Mouse (Mus musculus): ENCODE results near the gene Numa1. TPM values are rescaled to one million over a fixed set of nuclear protein-coding genes. Genes with fewer than 3 reads are reported as not detected.
"Not testable (repeated sequence)": the region's sequence is repeated elsewhere in the genome, so short reads cannot be mapped to it uniquely, and the experiment has no call there.

Gene Numa1
- polyA plus RNA-seq, 1 experiment, result 89.0 TPM

DNA sequence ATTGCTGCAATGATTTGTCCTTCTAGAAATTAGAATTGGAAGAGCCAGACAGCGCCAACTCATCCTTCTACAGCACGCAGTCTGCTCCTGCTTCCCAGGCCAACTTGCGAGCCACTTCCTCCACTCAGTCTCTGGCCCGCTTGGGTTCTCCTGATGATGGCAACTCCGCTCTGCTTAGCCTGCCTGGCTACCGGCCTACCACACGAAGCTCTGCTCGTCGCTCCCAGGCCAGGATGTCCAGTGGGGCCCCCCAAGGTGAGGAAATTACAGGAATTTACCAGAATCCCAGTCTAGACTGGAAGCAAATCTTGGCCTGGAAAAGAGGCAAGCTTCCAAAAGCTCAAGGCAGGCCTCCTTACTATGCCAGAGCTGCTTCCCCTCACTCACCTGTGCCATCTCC lies 77.9 kb downstream of the Numa1 start:
- Histone ChIP-seq H3K27ac (ENCODE audit: insufficient read depth, low read length) (0 out of 2 replicates have a peak overlapping the region, but pooled peaks have one; percentile 29), H3K27me3 (ENCODE audit: control insufficient read depth, insufficient read depth, low read length) (no peaks in the 10 kb centered on the region), H3K4me3 (replicated peaks; ENCODE audit: insufficient read depth, low read depth, low read length) (no peak overlapping the region), H3K4me1 (ENCODE audit: control insufficient read depth, insufficient read depth, low read length) (peaks cover 17% of the 10 kb centered on the region)
- peak; percentile 49 to 67 for DNase-seq
- TF ChIP-seq POLR2A (IDR thresholded peaks at IDR 0.05; ENCODE audit: borderline replicate concordance, insufficient read depth, low read length) (no peak), CTCF (IDR thresholded peaks at IDR 0.05; ENCODE audit: borderline replicate concordance, insufficient read depth, low read depth, low read length) (no peak)
- WGBS, result 9% methylated on average over 9 of the region's 9 CpGs

DNA sequence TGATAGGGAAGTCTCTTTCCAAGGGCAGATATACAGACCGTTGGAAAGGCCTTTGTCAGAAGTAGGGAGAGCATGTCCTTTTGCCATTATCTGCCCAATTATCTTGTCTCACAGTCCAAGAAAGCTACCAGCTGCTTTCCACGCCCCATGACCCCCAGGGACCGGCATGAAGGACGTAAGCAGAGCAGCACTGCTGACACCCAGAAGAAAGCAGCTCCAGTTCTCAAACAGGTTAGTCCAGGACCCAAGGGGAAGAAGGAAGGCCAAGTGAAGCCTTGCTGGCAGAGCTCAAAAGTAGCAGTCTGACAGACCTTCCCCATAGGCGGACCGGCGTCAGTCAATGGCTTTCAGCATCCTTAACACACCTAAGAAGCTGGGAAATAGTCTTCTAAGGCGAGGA lies 79.5 kb downstream of the Numa1 start:
- Histone ChIP-seq H3K27ac (ENCODE audit: insufficient read depth, low read length) (no peak overlapping the region), H3K27me3 (ENCODE audit: control insufficient read depth, insufficient read depth, low read length) (no peaks in the 10 kb centered on the region), H3K4me1 (ENCODE audit: control insufficient read depth, insufficient read depth, low read length) (peaks cover 21% of the 10 kb centered on the region), H3K4me3 (replicated peaks; ENCODE audit: insufficient read depth, low read depth, low read length) (no peak overlapping the region)
- 85% methylated on average over 8 of the region's 8 CpGs for WGBS
- no peak for DNase-seq
- TF ChIP-seq CTCF (IDR thresholded peaks at IDR 0.05; ENCODE audit: borderline replicate concordance, insufficient read depth, low read depth, low read length), result no peak
- no peak for TF ChIP-seq POLR2A (IDR thresholded peaks at IDR 0.05; ENCODE audit: borderline replicate concordance, insufficient read depth, low read length)

DNA sequence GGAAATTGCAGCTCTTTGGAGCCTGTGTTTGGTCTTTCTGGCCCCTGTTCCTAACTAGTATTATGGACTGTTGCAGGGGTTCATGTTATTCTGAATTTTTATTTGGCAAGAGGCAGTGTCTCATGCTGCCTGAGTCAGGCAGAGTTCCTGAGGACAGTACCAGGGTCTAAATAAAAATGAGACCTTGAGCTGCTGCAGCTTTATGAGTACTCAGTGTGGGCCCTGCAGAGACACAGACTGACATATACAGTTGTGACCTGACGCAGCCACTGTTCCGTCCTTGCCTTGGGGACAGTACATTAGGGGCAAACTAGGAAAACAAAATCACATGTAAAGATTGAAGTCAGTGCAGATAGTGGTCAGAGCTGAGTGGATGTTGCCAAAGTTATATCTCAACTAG lies 81.1 kb downstream of the Numa1 start:
- WGBS, result 85% methylated on average over 2 of the region's 2 CpGs
- Histone ChIP-seq H3K27me3 (ENCODE audit: control insufficient read depth, insufficient read depth, low read length) (no peaks in the 10 kb centered on the region), H3K27ac (ENCODE audit: insufficient read depth, low read length) (no peak overlapping the region), H3K4me3 (replicated peaks; ENCODE audit: insufficient read depth, low read depth, low read length) (no peak overlapping the region), H3K4me1 (ENCODE audit: control insufficient read depth, insufficient read depth, low read length) (peaks cover 25% of the 10 kb centered on the region)
- TF ChIP-seq CTCF (IDR thresholded peaks at IDR 0.05; ENCODE audit: borderline replicate concordance, insufficient read depth, low read depth, low read length) (no peak), POLR2A (IDR thresholded peaks at IDR 0.05; ENCODE audit: borderline replicate concordance, insufficient read depth, low read length) (no peak)
- no peak for DNase-seq

DNA sequence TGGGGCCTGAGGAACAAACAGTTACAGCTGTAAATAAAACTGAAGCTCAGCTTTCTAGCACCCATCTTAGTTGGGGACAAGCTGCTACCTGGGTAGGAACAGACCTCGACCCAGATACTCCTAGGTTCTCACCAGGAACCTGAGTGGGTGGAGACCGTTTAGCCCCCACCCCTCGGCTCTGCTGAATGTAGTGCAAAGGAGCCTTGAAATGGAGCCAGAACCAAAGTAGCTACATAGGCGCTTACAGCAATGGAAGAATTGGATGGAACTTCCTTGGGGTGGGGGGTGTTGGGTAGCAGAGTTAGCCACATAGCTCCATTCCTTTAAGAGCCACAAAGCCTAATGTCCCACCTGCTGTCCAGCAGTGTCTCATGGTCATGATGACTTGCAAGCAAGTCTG lies 83.0 kb downstream of the Numa1 start:
- H3K4me3 ChIP-seq (replicated peaks; ENCODE audit: insufficient read depth, low read depth, low read length), result no peak overlapping the region
- 52% methylated on average over 4 of the region's 4 CpGs for WGBS
- H3K4me1 ChIP-seq (ENCODE audit: control insufficient read depth, insufficient read depth, low read length), result peaks cover 18% of the 10 kb centered on the region
- H3K27me3 ChIP-seq (ENCODE audit: control insufficient read depth, insufficient read depth, low read length), result no peaks in the 10 kb centered on the region
- no peak overlapping the region for H3K27ac ChIP-seq (ENCODE audit: insufficient read depth, low read length)
- no peak for DNase-seq
- TF ChIP-seq POLR2A (IDR thresholded peaks at IDR 0.05; ENCODE audit: borderline replicate concordance, insufficient read depth, low read length) (no peak), CTCF (IDR thresholded peaks at IDR 0.05; ENCODE audit: borderline replicate concordance, insufficient read depth, low read depth, low read length) (no peak)

DNA sequence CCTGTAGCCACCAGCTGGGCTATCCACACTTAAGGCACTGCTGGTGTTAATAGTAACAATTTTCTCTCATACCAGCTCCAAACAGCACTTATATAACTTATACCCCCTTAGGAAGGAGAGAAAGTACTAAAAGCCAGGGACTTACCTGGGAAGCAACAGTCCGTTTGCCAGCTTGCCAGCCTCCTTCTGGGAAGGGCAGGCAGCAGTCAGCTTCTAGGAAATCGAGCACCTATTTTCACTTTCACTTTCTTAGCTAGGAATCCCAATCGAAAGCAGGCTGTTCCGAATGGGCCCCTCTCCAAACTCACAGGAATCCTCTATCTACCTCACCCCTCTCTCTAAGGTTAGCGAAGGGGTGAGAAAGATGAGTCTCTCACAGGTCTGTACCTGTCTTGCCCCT lies 83.5 kb downstream of the Numa1 start:
- no peak overlapping the region for H3K4me3 ChIP-seq (replicated peaks; ENCODE audit: insufficient read depth, low read depth, low read length)
- peak overlapping the region; percentile 28; the same call in 1 of the 2 replicates for H3K27ac ChIP-seq (ENCODE audit: insufficient read depth, low read length)
- no peak for DNase-seq
- H3K27me3 ChIP-seq (ENCODE audit: control insufficient read depth, insufficient read depth, low read length), result no peaks in the 10 kb centered on the region
- TF ChIP-seq CTCF (IDR thresholded peaks at IDR 0.05; ENCODE audit: borderline replicate concordance, insufficient read depth, low read depth, low read length) (no peak), POLR2A (IDR thresholded peaks at IDR 0.05; ENCODE audit: borderline replicate concordance, insufficient read depth, low read length) (no peak)
- WGBS, result 54% methylated on average over 5 of the region's 5 CpGs
- H3K4me1 ChIP-seq (ENCODE audit: control insufficient read depth, insufficient read depth, low read length), result peaks cover 16% of the 10 kb centered on the region

DNA sequence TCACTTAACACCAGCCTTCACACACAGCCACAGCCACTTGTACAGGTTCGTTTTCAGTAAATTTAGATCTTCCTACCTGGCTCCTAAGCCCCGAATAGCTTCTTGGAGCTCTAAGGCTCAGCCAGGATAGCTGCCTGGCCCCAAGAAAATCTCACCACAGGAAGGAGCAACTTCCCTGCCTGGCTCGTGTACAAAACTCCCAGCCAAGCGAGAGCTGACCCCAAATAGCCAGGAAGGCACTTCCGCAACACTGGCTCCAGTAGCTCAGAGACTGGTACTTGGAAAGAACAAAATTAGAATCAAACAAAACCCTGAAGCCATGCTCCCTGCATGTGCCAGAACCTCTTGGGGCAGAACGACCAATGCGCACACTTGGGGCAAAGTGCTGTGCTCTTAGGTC lies 84.1 kb downstream of the Numa1 start:
- TF ChIP-seq POLR2A (IDR thresholded peaks at IDR 0.05; ENCODE audit: borderline replicate concordance, insufficient read depth, low read length) (no peak), CTCF (IDR thresholded peaks at IDR 0.05; ENCODE audit: borderline replicate concordance, insufficient read depth, low read depth, low read length) (no peak)
- H3K27me3 ChIP-seq (ENCODE audit: control insufficient read depth, insufficient read depth, low read length), result no peaks in the 10 kb centered on the region
- H3K4me1 ChIP-seq (ENCODE audit: control insufficient read depth, insufficient read depth, low read length), result peaks cover 16% of the 10 kb centered on the region
- WGBS, result 6% methylated on average over 7 of the region's 7 CpGs
- peak overlapping the region; percentile 66 for H3K27ac ChIP-seq (ENCODE audit: insufficient read depth, low read length)
- no peak overlapping the region for H3K4me3 ChIP-seq (replicated peaks; ENCODE audit: insufficient read depth, low read depth, low read length)
- DNase-seq, result peak in 1 of 2 experiments; percentile 53

DNA sequence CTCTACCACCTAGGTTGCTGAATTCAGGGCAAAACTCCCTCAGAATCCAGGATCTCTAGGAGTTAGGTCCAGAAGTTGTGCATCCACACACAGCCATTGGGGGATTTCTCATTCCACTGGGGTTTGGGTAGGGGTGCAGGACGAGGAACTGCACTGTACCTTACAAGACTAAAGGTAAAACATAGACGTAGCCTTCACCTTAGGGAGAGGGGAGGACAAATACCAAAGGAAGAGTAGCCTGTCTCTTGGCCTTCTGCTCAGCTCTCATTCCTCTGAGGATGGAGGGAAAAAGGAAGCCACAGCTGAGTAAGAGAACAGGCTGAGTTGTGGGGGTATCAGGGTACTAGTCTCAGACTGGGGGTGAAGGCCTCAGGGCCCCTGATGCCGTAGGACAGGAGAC lies 84.7 kb downstream of the Numa1 start, which contains the start of gene Il18bp:
Gene Il18bp (minus strand): TSS at position 101 of the 400 bp plus-strand sequence.
- no peak for DNase-seq
- H3K4me1 ChIP-seq (ENCODE audit: control insufficient read depth, insufficient read depth, low read length), result peaks cover 16% of the 10 kb centered on the region
- no peak within 1 kb of the TSS for H3K4me3 ChIP-seq (replicated peaks; ENCODE audit: insufficient read depth, low read depth, low read length)
- peak within 1 kb of the TSS; percentile 66 for H3K27ac ChIP-seq (ENCODE audit: insufficient read depth, low read length)
- WGBS, result 68% methylated on average over 3 of the region's 3 CpGs
- no peaks in the 10 kb centered on the region for H3K27me3 ChIP-seq (ENCODE audit: control insufficient read depth, insufficient read depth, low read length)
- no peak for TF ChIP-seq CTCF (IDR thresholded peaks at IDR 0.05; ENCODE audit: borderline replicate concordance, insufficient read depth, low read depth, low read length)
- no peak for TF ChIP-seq POLR2A (IDR thresholded peaks at IDR 0.05; ENCODE audit: borderline replicate concordance, insufficient read depth, low read length)

DNA sequence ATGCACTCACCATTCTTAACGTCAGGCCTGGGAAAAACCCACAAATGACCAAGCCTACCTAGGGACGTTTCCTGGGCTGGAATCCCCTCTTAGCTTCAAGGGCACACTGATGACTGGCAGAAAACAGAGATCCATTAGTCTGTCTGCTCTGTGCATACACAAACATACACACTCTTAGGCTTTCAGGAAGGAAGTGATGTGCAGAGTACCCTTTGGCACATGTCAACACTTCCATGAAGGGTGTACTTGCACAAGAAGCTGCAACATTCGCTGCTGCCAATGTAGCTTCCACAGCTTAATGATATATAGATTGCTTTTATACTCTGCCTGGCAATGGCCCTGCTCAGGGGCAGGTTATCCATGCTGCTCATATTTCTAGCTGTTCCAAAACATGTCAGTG lies 85.5 kb downstream of the Numa1 start:
- H3K4me1 ChIP-seq (ENCODE audit: control insufficient read depth, insufficient read depth, low read length), result peaks cover 16% of the 10 kb centered on the region
- DNase-seq, result no peak
- H3K4me3 ChIP-seq (replicated peaks; ENCODE audit: insufficient read depth, low read depth, low read length), result no peak overlapping the region
- WGBS, result 77% methylated on average over 3 of the region's 3 CpGs
- no peaks in the 10 kb centered on the region for H3K27me3 ChIP-seq (ENCODE audit: control insufficient read depth, insufficient read depth, low read length)
- H3K27ac ChIP-seq (ENCODE audit: insufficient read depth, low read length), result no peak overlapping the region
- TF ChIP-seq CTCF (IDR thresholded peaks at IDR 0.05; ENCODE audit: borderline replicate concordance, insufficient read depth, low read depth, low read length) (no peak), POLR2A (IDR thresholded peaks at IDR 0.05; ENCODE audit: borderline replicate concordance, insufficient read depth, low read length) (no peak)

DNA sequence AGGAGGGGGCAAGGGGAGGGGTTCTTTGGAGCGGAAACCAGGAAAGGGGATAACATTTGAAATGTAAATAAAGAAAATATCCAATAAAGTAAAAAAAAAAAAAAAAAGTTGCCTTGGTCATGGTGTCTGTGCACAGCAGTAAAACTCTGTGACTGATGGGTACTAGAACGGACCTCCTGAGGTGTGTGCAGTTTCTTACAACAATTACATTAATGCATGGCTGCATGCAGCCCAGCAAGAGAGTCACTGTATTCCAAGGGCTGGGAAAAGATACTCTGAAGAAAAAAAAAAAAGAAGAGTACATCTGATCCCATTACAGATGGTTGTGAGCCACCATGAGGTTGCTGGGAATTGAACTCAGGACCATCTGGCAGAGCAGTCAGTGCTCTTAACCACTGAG lies 87.0 kb downstream of the Numa1 start:
- H3K4me1 ChIP-seq (ENCODE audit: control insufficient read depth, insufficient read depth, low read length), result peaks cover 16% of the 10 kb centered on the region
- H3K4me3 ChIP-seq (replicated peaks; ENCODE audit: insufficient read depth, low read depth, low read length); H3K27ac ChIP-seq (ENCODE audit: insufficient read depth, low read length); DNase-seq; H3K27me3 ChIP-seq (ENCODE audit: control insufficient read depth, insufficient read depth, low read length): not testable (repeated sequence)
- WGBS, result 97% methylated on average over 2 of the region's 2 CpGs
